Mouse (Mus musculus) layer of hippocampus, postnatal 14 days (tissue): ENCODE measurements at regions not wholly inside any gene's neighbourhood (a gene's known extent, or its start where the extent isn't known, plus 50 kb on each side); places are given as distances from the start of the nearest gene placed in this dataset.
A peak's percentile ranks its signal among the peaks of the same experiment; 100 is the strongest.

ENCODE experiments used
- DNase-seq, 2 experiments: peaks; one replicate each; pipeline ENCODE4 v3.0.0; 2021 to 2022; ENCODE audit warnings: low spot score in 2 of 2, mixed read lengths in 1 of 2

DNA sequence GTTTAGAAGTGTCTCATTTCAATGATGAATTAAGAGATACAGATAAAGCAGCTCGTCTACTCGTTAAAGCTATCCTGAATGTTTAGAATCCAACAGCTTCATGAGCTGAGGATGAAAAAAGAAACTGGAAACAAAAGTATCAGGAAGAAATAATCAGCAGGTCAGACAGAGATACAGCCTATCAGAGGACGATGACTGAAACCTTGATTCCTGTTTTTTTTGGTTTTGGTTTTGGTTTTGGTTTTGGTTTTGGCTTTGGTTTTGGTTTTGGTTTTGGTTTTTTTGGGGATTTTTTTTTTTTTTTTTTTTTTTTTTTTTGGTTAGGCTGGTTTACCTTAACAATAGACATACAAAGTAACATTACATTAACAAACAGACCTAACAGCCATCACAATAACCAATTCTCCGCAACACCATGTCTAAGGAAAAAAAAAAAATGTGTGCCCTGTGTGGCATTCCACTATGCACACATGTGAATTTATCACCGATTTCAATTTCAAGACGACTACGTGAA lies 66.9 kb upstream of the Pdha2 start:
- DNase-seq: no peak

DNA sequence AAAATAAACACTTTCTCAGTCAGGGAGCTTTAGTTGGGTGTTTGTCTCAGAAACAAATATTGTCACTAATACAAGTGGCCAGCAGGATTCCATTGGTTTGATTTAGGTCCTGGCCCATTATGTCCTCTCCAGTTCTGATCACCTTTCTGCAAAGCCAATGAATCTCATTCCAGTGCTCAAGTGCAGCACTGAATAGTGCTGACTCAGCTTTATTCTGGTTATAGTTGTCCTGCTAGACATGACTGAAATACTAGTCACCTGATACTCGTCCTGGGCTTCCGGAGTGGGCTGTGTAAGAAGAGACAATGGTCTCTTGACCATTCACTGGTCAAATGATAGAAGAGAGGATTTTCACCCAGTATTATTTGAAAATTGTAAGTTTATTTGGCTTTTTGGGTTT lies 81.6 kb upstream of the Pdha2 start:
- DNase-seq: no peak

DNA sequence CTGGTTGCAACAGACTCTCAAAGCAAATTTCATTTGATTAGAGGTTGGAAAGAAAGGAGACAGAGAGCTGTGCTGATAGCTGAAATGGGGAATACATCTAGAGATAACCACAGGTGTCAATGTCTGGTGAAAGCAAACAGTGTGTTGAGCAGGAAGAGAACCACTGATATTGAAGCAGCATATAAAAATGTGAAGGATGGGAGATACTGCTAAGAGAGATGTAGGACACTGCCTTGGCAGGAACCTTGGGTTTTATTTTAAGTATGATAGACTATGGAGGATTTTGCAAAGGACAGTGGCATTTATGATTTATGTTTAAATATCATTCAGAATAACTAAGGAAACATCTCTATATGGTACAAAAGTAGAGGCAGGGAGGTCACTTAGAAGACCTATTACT lies 84.7 kb upstream of the Pdha2 start:
- DNase-seq: no peak

DNA sequence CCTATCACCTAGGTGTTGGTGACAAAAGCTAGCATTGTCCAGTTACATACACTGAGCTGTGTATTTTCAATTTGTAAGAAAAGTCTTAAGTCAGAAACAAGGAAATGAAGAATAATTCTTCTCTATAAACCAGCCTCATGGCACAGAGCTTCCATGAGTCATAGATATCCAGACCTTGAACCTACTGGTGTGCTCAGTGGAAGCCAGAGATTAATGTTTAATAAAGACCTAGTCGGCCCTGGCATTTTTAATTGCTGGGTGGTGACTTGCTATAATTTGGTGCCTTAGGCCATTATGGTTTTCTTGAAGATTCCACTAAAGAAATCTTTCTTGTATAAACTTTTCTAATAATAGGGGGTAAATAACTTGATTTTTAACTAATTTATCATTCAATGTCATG lies 87.6 kb upstream of the Pdha2 start:
- DNase-seq: no peak

DNA sequence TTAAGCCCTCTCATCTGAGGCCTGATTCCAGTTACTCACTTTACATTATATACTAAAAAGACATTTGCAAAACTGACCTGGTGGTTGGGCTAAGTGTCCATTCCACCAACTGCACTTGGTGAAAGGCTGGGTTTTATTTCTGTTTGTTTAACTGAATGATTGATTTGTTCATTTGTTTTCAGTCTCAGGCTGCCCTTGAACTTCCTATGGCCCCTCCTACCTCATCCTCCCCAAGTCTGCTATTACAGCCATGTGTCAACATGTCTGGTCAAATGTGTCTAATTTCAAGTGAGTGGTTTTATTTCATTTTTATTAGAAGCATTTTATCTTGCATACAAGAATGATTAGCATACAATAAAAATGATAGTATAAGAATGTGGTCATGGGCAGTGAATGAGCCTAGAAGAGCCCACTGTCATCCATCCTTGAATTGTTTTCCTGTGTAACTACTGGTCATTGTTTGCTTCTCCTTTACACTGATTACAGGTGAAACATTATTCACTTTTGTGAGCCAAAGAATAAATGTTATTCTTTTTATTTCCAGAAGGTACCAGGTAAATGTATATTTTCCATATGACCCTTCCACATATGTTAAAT lies 121.5 kb upstream of the Pdha2 start:
- DNase-seq: no peak

DNA sequence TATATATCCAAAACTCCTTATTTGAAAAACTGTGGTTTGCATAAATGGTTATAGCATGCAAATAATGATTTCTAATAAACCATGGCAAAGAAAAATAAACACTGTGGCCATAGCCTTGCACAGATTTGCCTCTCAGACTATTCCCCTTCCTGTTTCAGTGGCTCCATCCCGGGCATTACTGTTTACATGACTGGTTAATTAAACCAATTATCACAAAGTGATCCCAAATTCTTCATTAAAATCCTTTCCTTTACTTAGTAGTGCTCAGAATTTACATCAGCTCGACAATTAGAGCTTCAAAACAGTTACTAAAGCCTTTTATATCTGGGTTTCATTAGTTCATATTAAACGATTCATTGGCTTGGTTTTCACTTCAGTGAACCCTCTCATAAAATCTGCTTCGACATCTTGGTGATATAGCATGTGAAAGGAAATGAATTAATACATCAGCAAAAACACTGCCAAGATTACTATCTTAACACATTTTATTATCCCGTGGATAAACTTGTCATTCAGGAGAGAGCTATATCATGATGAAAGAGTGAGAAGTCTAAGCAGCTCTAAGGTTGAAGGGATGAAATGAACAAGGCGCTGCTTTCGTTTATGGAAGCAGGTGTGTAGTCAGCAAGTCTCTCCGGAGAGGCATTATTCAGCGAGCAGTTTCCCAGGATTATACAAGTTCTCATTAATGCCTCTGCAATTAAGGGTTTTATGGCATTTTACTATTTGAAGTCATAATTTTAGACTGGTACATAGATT lies 126.2 kb upstream of the Pdha2 start:
- DNase-seq: no peak

DNA sequence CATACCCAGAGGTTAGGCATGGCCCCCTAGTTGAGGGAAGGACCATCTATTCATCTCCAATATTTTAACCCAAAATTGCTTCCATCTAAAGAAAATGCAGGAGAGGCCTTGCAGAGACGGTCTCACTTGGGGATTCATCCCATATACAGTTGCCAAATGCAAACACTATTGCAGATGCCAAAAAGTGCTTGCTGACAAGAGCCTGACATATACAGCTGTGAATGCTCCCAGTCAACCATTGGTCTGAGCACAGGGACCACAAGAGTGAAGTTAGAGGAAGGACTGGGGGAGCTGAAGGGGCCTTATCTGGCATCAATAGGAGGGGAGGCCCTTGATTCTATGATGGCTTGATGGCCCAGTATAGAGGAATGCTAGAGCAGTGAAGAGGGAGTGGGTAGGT lies 111.1 kb upstream of the Unc5c start:
- DNase-seq: no peak

DNA sequence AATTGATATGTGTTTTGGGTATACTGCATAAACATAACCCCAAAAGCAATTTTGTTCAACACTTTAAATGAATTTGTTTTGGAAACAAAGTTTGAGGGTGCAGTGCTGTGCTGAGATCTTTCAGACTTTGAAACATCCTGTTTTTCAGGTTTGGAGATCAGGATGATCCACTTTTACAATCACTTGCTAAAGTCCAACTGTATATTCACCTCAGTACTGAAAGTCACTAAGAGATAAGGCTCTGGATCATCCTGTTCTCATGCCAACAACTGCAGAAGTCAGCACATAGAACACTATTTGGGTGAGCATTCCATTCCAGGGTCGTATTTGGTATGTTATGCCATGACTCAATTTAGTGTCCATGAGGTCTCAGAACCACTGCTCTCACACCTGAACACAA lies 72.0 kb upstream of the Unc5c start:
- no peak for DNase-seq

DNA sequence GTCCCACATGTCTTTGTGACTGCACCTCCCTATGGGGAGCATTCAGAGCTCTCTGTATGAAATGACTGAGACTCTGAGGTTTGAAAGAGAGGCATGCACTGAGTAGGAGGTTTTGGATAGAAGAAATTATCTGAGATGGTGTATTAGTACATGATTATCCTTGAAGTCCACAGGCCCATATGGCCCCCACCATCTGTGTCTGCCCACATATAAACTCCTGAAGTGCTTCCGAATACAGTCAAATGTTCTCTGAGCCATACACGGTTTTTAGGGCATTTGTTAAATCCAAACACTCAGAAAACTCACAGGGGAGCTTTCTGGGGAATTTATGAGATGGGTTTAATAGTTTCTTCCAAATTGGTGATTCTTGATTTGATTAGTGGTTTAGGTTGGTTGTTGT lies 66.8 kb upstream of the Unc5c start:
- DNase-seq: peak in 1 of 2 experiments; percentile 5
